Mouse (Mus musculus) mature B cell (primary cell): Measurements from ENCODE around the gene Erc2.

Source experiments
- in situ Hi-C: fragments of 300-500 bp; cut with MboI; formaldehyde crosslinking; loops from 2 replicates; pipeline ENCODE4 v1.14.3; 2019

Erc2 gene

DNA sequence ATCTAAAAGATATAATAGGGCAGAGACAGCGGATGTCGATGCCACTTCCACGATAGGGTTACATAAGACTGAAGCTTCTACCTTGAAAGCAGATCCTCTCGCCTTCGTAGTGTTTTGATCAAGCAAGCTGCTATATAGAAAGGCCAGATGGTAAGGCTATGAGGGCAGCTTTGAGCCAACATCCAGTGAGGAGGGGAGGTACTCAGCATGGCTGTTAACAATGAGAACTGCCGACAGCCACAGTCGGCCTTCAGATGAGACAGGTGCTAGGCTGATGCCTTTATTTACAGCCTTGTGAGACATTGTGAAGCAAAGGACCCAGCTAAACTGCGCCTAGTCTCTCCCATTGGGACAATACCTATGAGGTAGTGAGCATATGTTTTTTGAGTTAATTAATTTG is 156.3 kb downstream of the Erc2 start:
- in situ Hi-C loops: no loop called here

- in situ Hi-C loops: no loop called here
These were observed 156.9 kb downstream of the Erc2 start for GRCm38 (mm10) chr14:27778982-27779701.

GRCm38 (mm10) chr14:27781221-27781620 is 159.0 kb downstream of the Erc2 start:
- in situ Hi-C loops: no loop called here

GRCm38 (mm10) chr14:27784826-27785225 is 162.6 kb downstream of the Erc2 start:
- in situ Hi-C loops: no loop called here

- in situ Hi-C loops: no loop called here
These were observed 163.3 kb downstream of the Erc2 start for GRCm38 (mm10) chr14:27785562-27785961.

GRCm38 (mm10) chr14:27789066-27789898 is 167.1 kb downstream of the Erc2 start:
- in situ Hi-C loops: no loop called here

- in situ Hi-C loops: no loop called here
These were observed 176.1 kb downstream of the Erc2 start for GRCm38 (mm10) chr14:27798184-27798934.

- in situ Hi-C loops: no loop called here
These were observed 178.5 kb downstream of the Erc2 start for GRCm38 (mm10) chr14:27800766-27801165.

GRCm38 (mm10) chr14:27803961-27804360 is 181.7 kb downstream of the Erc2 start:
- in situ Hi-C loops: no loop called here

DNA sequence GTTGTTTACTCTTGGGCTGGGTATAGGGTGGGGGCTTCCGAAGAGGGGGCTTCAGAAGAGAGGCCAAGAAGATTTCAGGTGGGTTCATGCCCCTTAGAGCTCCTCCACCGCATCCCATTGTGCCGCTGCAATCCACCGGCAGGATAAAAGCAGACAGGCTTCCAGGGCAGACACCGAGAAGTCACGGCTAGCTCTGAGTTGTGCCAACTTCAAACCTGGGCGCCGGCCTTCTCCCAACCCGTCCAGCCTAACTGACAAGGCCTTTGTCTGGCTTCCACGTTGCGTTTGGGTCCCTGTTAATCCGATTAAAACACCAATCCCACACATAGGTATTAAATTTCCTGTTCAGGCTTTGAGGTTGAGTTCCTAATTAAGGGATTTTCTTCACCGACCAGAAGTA is 182.8 kb downstream of the Erc2 start:
- in situ Hi-C loops: no loop called here

DNA sequence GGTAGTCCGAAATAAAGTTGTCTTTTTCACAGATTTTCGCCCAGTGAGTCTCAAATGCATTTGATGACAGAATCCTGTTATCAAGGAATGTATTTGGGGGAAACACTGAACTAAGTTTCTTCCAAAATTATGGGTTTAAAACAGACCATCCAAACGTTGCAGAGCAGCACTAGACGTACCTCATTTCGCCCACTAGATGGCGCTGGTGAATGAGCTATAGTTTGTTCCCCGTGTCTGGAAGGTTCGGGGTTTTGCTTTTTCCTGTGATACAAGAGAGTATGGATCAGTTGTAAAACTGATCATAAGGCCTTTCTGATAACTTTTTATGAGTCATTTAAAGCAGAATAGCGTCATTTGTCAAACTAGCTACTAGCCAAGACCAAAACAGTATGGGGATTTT is 185.9 kb downstream of the Erc2 start:
- in situ Hi-C loops: no loop called here

GRCm38 (mm10) chr14:27808523-27809114 is 186.4 kb downstream of the Erc2 start:
- in situ Hi-C loops: no loop called here

GRCm38 (mm10) chr14:27810790-27811189 is 188.6 kb downstream of the Erc2 start:
- in situ Hi-C loops: no loop called here

DNA sequence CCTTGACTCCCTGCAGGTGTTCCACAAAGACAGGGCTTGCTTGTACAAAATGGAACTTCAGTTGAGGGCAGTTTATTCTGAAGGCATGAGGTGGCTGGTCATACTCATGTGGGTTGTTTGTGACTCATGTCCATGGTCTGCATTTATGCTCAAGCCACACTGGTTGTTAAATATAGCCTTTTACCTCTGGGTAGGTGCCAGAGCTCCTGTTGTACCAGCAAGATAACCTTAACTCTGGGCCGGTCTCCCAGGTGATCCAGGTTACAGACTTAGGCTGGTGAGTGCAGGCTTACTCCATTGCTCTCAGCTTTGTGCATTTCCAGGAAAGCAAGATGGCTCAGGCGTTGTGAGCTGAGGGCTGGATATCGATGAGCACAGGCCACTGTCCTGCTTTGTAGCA is 189.4 kb downstream of the Erc2 start:
- in situ Hi-C loops: no loop called here

DNA sequence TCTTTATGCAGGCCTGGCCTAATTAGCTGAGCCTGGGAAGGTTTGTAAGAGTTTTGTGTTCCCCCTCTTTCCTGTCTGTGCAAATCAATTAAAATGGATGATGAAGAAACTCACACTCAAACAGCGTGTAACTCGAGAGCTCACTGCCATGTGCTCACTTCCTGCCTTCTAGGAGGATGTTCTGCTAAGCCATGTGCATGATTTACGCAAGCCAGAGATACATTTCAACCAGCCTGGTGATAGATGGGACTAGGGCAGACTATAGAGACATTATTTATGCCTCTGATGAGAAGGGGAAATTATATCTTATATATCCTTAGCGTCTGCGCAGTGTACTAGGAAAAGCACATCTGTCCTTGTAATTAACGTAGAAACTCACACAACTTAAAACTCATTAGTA is 193.5 kb downstream of the Erc2 start:
- in situ Hi-C loops: no loop called here

DNA sequence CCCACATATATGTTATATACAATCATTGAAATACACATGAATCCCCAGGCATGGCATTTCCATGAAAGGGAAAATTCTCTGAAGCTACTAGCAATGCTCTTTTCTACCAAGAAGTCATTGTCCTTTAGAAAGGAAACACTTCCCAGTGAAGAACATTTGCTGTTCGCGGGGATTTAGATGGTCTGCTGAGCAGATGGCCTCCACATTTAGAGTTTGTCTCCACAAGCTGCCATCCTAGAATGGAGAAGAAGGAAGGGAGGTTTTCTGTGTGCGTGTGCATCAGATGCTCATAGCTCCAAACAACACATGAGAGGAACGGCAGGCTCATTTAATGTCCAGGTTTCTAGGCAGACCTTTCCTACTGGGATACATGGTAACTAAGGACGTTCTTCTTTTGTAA is 196.8 kb downstream of the Erc2 start:
- in situ Hi-C loops: no loop called here

GRCm38 (mm10) chr14:27821801-27822200 is 199.6 kb downstream of the Erc2 start:
- in situ Hi-C loops: no loop called here

- in situ Hi-C loops: no loop called here
These were observed 200.3 kb downstream of the Erc2 start for GRCm38 (mm10) chr14:27822566-27822965.

DNA sequence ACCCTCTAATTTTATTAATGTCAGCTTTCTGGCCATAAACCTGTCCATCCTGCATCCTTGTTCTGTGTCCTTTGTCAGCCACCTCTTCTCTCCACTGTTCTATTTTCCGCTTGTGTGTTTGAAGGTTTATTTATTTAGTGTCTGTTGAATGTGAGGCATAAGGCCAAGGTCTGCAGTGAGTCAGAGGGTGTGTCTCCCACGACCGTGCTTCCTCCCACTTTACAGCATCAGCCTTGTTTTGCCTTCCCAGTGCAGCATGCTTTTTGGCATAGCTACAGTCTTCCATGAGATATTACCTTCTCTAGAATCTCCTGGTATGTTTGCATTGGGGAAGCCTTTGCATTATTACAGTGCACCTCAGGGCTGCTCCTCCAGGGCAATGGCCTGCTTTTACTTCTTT is 200.8 kb downstream of the Erc2 start:
- in situ Hi-C loops: no loop called here

DNA sequence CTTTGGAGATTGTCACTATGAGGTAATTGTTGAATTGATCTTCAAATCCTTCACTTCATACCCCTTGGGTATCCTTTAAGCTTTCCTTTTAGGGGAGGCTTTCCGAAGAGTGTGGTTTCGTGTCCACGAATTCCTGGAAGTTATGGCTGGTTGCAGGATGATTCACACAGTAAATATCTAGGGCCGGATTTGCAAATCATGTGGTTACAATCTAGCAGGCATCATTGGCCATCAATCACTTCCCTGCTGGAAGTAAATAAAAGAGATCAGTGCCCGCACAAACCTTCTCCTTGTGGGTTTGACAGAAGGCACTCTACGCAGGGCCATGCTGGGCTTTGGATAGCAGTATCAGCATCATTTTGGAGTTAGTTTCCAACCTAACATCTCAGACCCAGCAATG is 201.7 kb downstream of the Erc2 start:
- in situ Hi-C loops: no loop called here

DNA sequence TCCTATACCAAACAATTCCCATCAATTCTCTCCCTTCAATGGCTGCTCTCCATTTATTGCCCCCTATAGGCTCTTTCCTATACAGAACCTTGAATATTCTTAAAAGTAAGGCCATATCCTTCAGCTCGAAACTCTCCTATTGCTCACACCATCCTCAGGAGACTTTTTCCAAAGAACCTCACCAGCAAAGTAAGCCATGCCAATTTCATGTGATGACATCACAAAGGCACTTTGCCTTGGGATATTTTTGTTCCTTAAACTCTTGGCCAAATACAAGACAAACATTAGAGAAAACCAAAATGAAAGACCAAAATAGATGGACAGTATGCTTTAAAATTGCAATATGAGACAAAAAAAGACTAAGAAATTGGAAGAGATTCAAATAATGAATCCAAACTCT is 204.6 kb downstream of the Erc2 start:
- in situ Hi-C loops: no loop called here

DNA sequence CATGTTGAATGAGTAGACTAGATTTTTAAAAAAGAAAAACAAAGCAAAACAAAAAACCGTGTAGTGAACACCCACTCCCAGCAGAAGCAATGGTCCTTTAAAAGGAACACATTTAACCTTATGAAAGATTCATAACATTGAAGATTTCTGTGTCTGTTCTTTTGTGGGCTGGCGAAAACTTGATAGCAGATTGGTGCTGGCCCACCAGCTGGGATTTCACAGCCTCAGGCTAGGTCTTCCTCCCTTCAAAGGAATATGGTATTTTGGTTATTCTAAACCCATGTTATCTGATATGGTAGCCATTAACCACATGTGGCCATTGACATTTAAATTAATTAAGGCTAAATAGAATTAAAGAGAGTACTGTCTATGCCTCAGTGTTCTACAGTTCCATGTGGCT is 205.9 kb downstream of the Erc2 start:
- in situ Hi-C loops: no loop called here
